Comparison of ENCODE assay signal across 16 mouse cellular contexts in the genomic region with DNA sequence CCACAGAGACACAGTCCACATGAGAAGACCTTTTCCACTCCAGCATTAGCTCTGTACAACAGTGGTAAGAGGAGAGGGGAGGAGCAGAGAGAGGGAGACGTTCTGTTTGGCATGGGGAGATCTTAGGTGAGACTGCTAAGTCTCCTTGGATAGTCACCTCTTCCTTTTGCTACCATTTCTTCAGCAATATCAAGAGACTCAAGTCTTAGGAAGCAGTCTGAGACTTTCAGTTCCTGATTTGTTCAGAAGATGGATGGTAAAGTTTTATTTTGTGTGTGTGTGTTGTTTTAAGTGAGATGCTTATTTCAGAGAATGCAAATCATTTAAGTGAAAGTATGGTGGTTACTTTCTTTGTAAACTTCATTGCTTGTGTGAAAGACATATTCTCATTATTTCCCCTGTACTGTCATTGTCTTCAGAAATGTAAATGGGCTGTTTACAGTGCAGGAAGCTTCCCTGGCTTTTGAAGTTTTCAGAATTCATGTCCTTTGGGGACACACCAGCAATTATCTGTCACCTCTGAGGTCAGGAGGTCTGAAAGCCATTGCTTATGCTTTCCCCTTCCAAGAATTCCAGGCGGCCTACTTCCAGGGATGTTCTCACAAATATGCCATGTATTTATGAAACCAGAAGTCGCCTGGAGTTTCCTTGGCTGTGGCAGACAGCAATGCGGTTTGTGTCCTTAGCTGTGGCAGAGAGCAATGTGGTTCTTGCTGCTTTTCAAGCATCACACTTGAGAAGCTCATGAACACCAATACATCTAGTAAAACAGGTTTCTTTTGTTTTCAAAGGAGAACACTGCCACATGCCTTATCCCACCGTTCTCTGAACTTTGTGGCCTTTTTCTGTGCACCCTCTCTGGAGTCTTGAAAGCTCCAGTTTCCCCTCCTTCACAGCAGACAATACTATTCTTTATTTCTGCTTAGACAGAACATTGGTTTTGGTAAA. TPM values are rescaled to one million over a fixed set of nuclear protein-coding genes. Genes with fewer than 3 reads are reported as not detected.
DNase-seq lines count a peak whose midpoint lies in the region; ATAC-seq and TF ChIP-seq lines count a peak whose summit lies in the region.
"Had no signal": no experiment of that assay in that cellular context is flagged by ENCODE, and none has a peak within 500 bp of the region (broad histone marks: within the 10 kb centered on the region; RNA-seq: fewer than 3 reads in every experiment).

No protein-coding gene starts in this region.

- no peak for TF ChIP-seq CTCF in gastrocnemius, adult 2 months (IDR thresholded peaks at IDR 0.05)
- no peak for TF ChIP-seq CTCF in lung, embryonic 14.5 days (IDR thresholded peaks at IDR 0.05; ENCODE audit: low read depth)
- no peak for TF ChIP-seq CTCF in lung, adult 2 months (IDR thresholded peaks at IDR 0.05; ENCODE audit: insufficient read depth, low read length)

- no peaks in the 10 kb centered on the region for H3K36me3 ChIP-seq in lung, embryonic 14.5 days (ENCODE audit: insufficient read depth)
- H3K36me3 ChIP-seq in midbrain, embryonic 13.5 days = no peaks in the 10 kb centered on the region
- H3K36me3 ChIP-seq: kidney, embryonic 15.5 days; liver, embryonic 12.5 days; midbrain, embryonic 12.5 days; neural tube, embryonic 12.5 days had no signal

- peak overlapping the region; percentile 88 for H3K27ac ChIP-seq in gastrocnemius, adult 2 months
- peak overlapping the region; percentile 38; the same call in 1 of the 2 replicates for H3K27ac ChIP-seq in lung, embryonic 14.5 days (ENCODE audit: low read depth)
- no peak overlapping the region for H3K27ac ChIP-seq in midbrain, embryonic 13.5 days
- H3K27ac ChIP-seq: forebrain, embryonic 13.5 days; kidney, embryonic 15.5 days; liver, embryonic 12.5 days; midbrain, embryonic 12.5 days; neural tube, embryonic 12.5 days had no signal

- peaks cover 21% of the 10 kb centered on the region; the same call in 1 of the 2 replicates for H3K4me1 ChIP-seq in lung, embryonic 14.5 days (ENCODE audit: insufficient read depth)
- H3K4me1 ChIP-seq in lung, adult 2 months (ENCODE audit: control insufficient read depth, insufficient read depth, low read length) = peaks cover 11% of the 10 kb centered on the region
- no peaks in the 10 kb centered on the region for H3K4me1 ChIP-seq in midbrain, embryonic 13.5 days (replicated peaks)
- H3K4me1 ChIP-seq: forebrain, embryonic 13.5 days; liver, embryonic 12.5 days; midbrain, embryonic 12.5 days; neural tube, embryonic 12.5 days had no signal

- H3K4me2 ChIP-seq in lung, embryonic 14.5 days = no peak overlapping the region
- no peak overlapping the region for H3K4me2 ChIP-seq in midbrain, embryonic 13.5 days (replicated peaks)
- H3K4me2 ChIP-seq: forebrain, embryonic 13.5 days; kidney, embryonic 15.5 days; liver, embryonic 12.5 days; midbrain, embryonic 12.5 days; neural tube, embryonic 12.5 days had no signal

- 22% methylated on average over 5 of the region's 5 CpGs for WGBS in lung, embryonic 14.5 days
- WGBS in lung, adult 2 months = 23% methylated on average over 5 of the region's 5 CpGs
- WGBS in midbrain, embryonic 13.5 days = 72% methylated on average over 5 of the region's 5 CpGs

- no peak overlapping the region for H3K9ac ChIP-seq in lung, embryonic 14.5 days
- no peak overlapping the region for H3K9ac ChIP-seq in midbrain, embryonic 13.5 days (replicated peaks)
- H3K9ac ChIP-seq: forebrain, embryonic 13.5 days; kidney, embryonic 15.5 days; liver, embryonic 12.5 days; midbrain, embryonic 12.5 days; neural tube, embryonic 12.5 days had no signal

- H3K27me3 ChIP-seq in lung, embryonic 14.5 days (ENCODE audit: insufficient read depth, low read length) = no peaks in the 10 kb centered on the region
- H3K27me3 ChIP-seq in midbrain, embryonic 13.5 days = no peaks in the 10 kb centered on the region
- H3K27me3 ChIP-seq: forebrain, embryonic 13.5 days; kidney, embryonic 15.5 days; liver, embryonic 12.5 days; midbrain, embryonic 12.5 days; neural tube, embryonic 12.5 days had no signal

- 0 out of 2 replicates have a peak, but pooled peaks have one; percentile 36 for ATAC-seq in lung, embryonic 14.5 days (ENCODE audit: insufficient read depth)
- ATAC-seq in midbrain, embryonic 13.5 days = no peak
- ATAC-seq: forebrain, embryonic 13.5 days; hindbrain, embryonic 16.5 days; liver, embryonic 12.5 days had no signal

- H3K9me3 ChIP-seq in lung, embryonic 14.5 days (ENCODE audit: low read depth, low read length) = no peaks in the 10 kb centered on the region
- no peaks in the 10 kb centered on the region for H3K9me3 ChIP-seq in midbrain, embryonic 13.5 days
- H3K9me3 ChIP-seq: forebrain, embryonic 13.5 days; kidney, embryonic 15.5 days; liver, embryonic 12.5 days; midbrain, embryonic 12.5 days; neural tube, embryonic 12.5 days had no signal

- no peak for DNase-seq in gastrocnemius, adult 2 months
- DNase-seq in gastrocnemius, adult 8-10 months (ENCODE audit: low spot score in 2 of 2) = no peak
- peak; percentile 60 for DNase-seq in lung, embryonic 14.5 days
- no peak for DNase-seq in lung, adult 2 months
- DNase-seq in lung, postnatal 36 days = peak; percentile 52
- no peak for DNase-seq in layer of hippocampus, adult 11-12 months (ENCODE audit: low spot score)
- DNase-seq in urinary bladder, postnatal 10 days (ENCODE audit: low spot score) = no peak
- DNase-seq: adrenal gland, postnatal 36 days; gastrocnemius, postnatal 36 days had no signal

- H3K4me3 ChIP-seq in gastrocnemius, adult 2 months = no peak overlapping the region; the same call in none of the 2 replicates
- H3K4me3 ChIP-seq in lung, embryonic 14.5 days (ENCODE audit: low read depth, low read length) = no peak overlapping the region
- no peak overlapping the region for H3K4me3 ChIP-seq in lung, adult 2 months (replicated peaks; ENCODE audit: extremely low read depth, low read depth, low read length)
- no peak overlapping the region for H3K4me3 ChIP-seq in midbrain, embryonic 13.5 days (replicated peaks)
- H3K4me3 ChIP-seq: forebrain, embryonic 13.5 days; kidney, embryonic 15.5 days; liver, embryonic 12.5 days; midbrain, embryonic 12.5 days; neural tube, embryonic 12.5 days had no signal

- intact Hi-C loops in gastrocnemius, adult 2 months (cut with DNase I) = no loop called here

- TF ChIP-seq POLR2A in lung, adult 2 months (IDR thresholded peaks at IDR 0.05; ENCODE audit: borderline replicate concordance, extremely low read depth, low read depth, low read length) = no peak

RNA-seq across cellular contexts. Expression of gene Egfr, which starts 40.9 kb away (rescaled TPM):
- total RNA-seq in gastrocnemius, adult 2 months (2021) = 10 to 100 TPM; 12.2 to 14.7 TPM
- total RNA-seq in gastrocnemius, adult 8-10 months (2022) = 10 to 100 TPM in 1 of 4 experiments, 1 to 10 TPM in 3; 3.5 to 12.1 (median 8.5) TPM
- polyA plus RNA-seq in lung, embryonic 14.5 days (2014; fragmentation: Nextera tagmentation; extraction: Ambion mirVana) = 9.2 and 11.5 TPM in 2 replicates
- 25.7 and 34.7 TPM in 2 replicates for polyA plus RNA-seq in lung, adult 2 months (2012; rRNA removed)
- 1.5 and 1.7 TPM in 2 replicates for polyA plus RNA-seq in midbrain, embryonic 13.5 days (2015; fragmentation: Nextera tagmentation; extraction: Ambion mirVana)

Comparison
In these comparisons a context has a peak if more than half of its experiments do, and no peak if none do; other contexts are left out.
1. DNase-seq: peak in lung, embryonic 14.5 days (single experiment) and lung, postnatal 36 days (single experiment); none in gastrocnemius, adult 2 months (single experiment), gastrocnemius, adult 8-10 months (0 of 2), lung, adult 2 months (single experiment), layer of hippocampus, adult 11-12 months (single experiment) and urinary bladder, postnatal 10 days (single experiment).